Mouse (Mus musculus) heart, adult 2 months (tissue): ENCODE measurements at regions not wholly inside any gene's neighbourhood (a gene's known extent, or its start where the extent isn't known, plus 50 kb on each side); places are given as distances from the start of the nearest gene placed in this dataset.

Experiments used
- CTCF ChIP-seq: fragments of 200-600 bp; IDR thresholded peaks from 2 replicates; pipeline ENCODE4 v1.8.1; 2022; ENCODE audit warnings: antibody characterized with exemption, mild to moderate bottlenecking, moderate library complexity
- EP300 ChIP-seq: fragments of 200-500 bp; IDR thresholded peaks from 2 replicates; pipeline ENCODE4 v1.6.1; 2011; ENCODE audit warnings: low read depth, low read length, control low read depth; ENCODE audit not compliant: insufficient read depth
- POLR2A ChIP-seq: fragments of 200-500 bp; IDR thresholded peaks from 2 replicates; pipeline ENCODE4 v1.6.1; 2011; ENCODE audit warnings: mild to moderate bottlenecking, low read depth, low read length, control low read depth; ENCODE audit not compliant: insufficient read depth

- TF ChIP-seq POLR2A, result no peak
- no peak for TF ChIP-seq CTCF
- TF ChIP-seq EP300, result no peak
Measured at GRCm38 (mm10) chr4:40355791-40356450, 76.7 kb upstream of the Ndufb6 start.
